Mouse (Mus musculus): ENCODE measurements around the gene Srxn1. TPM values are rescaled to one million over a fixed set of nuclear protein-coding genes. Genes with fewer than 3 reads are reported as not detected.
A peak's percentile ranks its signal among the peaks of the same experiment; 100 is the strongest.

Gene Srxn1
- total RNA-seq, 2 experiments from 2014 or later = 1.2 to 2.2 TPM

GRCm38 (mm10) chr2:152153361-152153760 is 48.0 kb downstream of the Srxn1 start:
- no peak for ATAC-seq (replicated peaks; ENCODE audit: poor library complexity)

- ATAC-seq (replicated peaks; ENCODE audit: poor library complexity) = peak; percentile 93
These were observed 50.3 kb downstream of the Srxn1 start for GRCm38 (mm10) chr2:152155414-152156208.

DNA sequence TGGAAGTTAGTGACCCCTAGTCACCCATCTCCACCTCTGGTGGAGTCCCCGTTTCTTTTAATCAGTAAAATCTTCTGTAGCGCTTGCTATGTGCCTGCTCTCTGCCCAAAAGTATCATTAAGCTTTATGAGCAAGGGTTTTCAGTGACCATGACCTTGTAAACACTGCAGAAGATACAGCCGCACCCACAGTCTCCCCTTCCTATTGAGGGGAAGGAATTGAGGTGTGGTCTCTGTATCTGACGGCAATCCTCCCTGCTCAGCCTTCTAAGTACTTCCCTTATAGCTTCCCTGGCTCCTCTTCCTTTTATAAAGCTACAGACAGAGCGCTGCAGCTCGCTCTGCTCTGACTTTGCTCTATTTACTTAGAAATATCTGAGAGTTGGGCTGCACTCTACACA is 51.2 kb downstream of the Srxn1 start:
- ATAC-seq (replicated peaks; ENCODE audit: poor library complexity) = no peak

DNA sequence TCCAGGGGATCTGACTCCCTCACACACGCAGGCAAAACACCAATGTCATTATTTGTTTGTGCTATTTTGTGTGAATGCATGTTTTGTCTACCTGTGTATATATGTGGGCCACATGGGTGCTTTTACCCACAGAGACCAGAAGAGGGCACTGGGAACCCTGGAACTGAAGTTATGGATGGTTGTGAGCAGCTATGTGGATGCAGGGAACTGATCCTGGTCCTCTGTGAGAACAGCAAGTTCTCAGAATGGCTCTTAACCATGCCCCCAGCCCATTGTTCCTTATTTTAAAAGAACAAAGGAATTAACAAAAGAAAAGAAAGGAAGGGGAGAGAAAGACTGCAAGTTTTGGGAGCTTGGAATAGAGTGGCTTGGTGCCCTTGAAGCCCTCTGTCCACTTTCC is 54.2 kb downstream of the Srxn1 start:
- no peak for ATAC-seq (replicated peaks; ENCODE audit: poor library complexity)

Other genes starting within 250 kb of the Srxn1 start
- gene Angpt4, start 194.3 kb upstream of the Srxn1 start, total RNA-seq (2015) = not detected in 2 replicates
- not detected in 2 replicates for gene Angpt4, start 194.3 kb upstream of the Srxn1 start, total RNA-seq (2017)
- gene Fam110a, start 125.3 kb upstream of the Srxn1 start, total RNA-seq (2015) = 5.6 and 8.2 TPM in 2 replicates
- gene Fam110a, start 125.3 kb upstream of the Srxn1 start, total RNA-seq (2017) = 3.8 and 4.6 TPM in 2 replicates
- gene Slc52a3, start 109.0 kb upstream of the Srxn1 start, total RNA-seq (2015) = 0.22 TPM in 1 of 2 replicates, not detected in the other
- 0.12 TPM in 1 of 2 replicates, not detected in the other for gene Slc52a3, start 109.0 kb upstream of the Srxn1 start, total RNA-seq (2017)
- not detected in 2 replicates for gene Scrt2, start 24.0 kb upstream of the Srxn1 start, total RNA-seq (2015)
- not detected in 2 replicates for gene Scrt2, start 24.0 kb upstream of the Srxn1 start, total RNA-seq (2017)
- gene Tcf15, start 38.0 kb downstream of the Srxn1 start, total RNA-seq (2015) = not detected in 2 replicates
- gene Tcf15, start 38.0 kb downstream of the Srxn1 start, total RNA-seq (2017) = 0.12 TPM in 1 of 2 replicates, not detected in the other
- 55.9 and 68.2 TPM in 2 replicates for gene Csnk2a1, start 121.3 kb downstream of the Srxn1 start, total RNA-seq (2015)
- gene Csnk2a1, start 121.3 kb downstream of the Srxn1 start, total RNA-seq (2017) = 111 and 125 TPM in 2 replicates
- 18.4 and 19.7 TPM in 2 replicates for gene Tbc1d20, start 188.3 kb downstream of the Srxn1 start, total RNA-seq (2015)
- 17.2 and 19.1 TPM in 2 replicates for gene Tbc1d20, start 188.3 kb downstream of the Srxn1 start, total RNA-seq (2017)
- 50.3 and 75.6 TPM in 2 replicates for gene Rbck1, start 227.1 kb downstream of the Srxn1 start, total RNA-seq (2015)
- 66.8 and 67.2 TPM in 2 replicates for gene Rbck1, start 227.1 kb downstream of the Srxn1 start, total RNA-seq (2017)
- not detected in 2 replicates for gene Trib3, start 238.5 kb downstream of the Srxn1 start, total RNA-seq (2015)
- gene Trib3, start 238.5 kb downstream of the Srxn1 start, total RNA-seq (2017) = not detected in 2 replicates